Mouse (Mus musculus): Measurements from ENCODE around the gene Mrpl12.

DNA sequence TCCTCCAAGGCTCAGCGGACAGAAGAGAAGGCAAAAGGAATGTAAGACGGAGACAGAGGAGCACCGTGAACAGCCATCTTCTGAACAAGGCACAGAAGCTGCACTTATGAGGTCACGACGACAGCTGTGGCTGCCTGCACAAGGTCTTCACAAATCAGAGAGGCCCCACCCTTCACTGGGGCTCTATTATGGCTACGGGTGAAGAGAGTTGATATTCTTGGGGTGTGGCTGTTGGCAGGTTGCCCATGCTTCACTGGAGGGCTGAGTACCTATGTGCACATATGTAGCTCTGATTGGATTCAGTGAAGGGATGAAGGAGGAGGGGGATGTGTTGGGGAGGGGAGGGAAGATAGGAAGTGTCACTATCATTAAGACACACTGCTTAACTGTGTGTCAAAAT, 34.1 kb downstream of the Mrpl12 start:
- TF ChIP-seq CTCF (IDR thresholded peaks at IDR 0.05; ENCODE audit: low read depth) = no peak
- TF ChIP-seq EP300 (IDR thresholded peaks at IDR 0.05; ENCODE audit: low read depth) = no peak

All from liver, postnatal 0 days (tissue).